Mouse (Mus musculus) adrenal gland, postnatal 4 days (tissue): ENCODE measurements around the gene Gpatch3. TPM values are rescaled to one million over a fixed set of nuclear protein-coding genes. Genes with fewer than 3 reads are reported as not detected.

Experiments
- DNase-seq, 2 experiments: peaks; one replicate each; pipeline ENCODE4 v3.0.0; 2021 to 2022; ENCODE audit warnings: low spot score in 2 of 2, mixed read lengths in 2 of 2
- long read RNA-seq, 2 experiments: library from polyadenylated mRNA; stranded (forward); transcript quantifications; one replicate each; pipeline ENCODE4 v2.0.0; 2021
- total RNA-seq, 2 experiments: library from RNA; stranded (reverse); gene quantifications; 2 replicates each; pipeline ENCODE4 v1.2.3; 2021

Gpatch3 gene
- total RNA-seq: 10 to 100 TPM; 10.4 to 14.5 TPM
- long read RNA-seq, experiment 1, transcript Gpatch3-201 (7 exons, 2,004 nt): major isoform, 6 of 18 reads
- long read RNA-seq, experiment 1, partial matches to known transcripts: 2 of 18 reads
- long read RNA-seq, experiment 1, other reads (novel, unspliced or antisense): 10 of 18 reads
- long read RNA-seq, experiment 2, transcript Gpatch3-201 (7 exons, 2,004 nt): major isoform, 17 of 29 reads
- long read RNA-seq, experiment 2, partial matches to known transcripts: 0 of 29 reads
- long read RNA-seq, experiment 2, other reads (novel, unspliced or antisense): 12 of 29 reads

DNA sequence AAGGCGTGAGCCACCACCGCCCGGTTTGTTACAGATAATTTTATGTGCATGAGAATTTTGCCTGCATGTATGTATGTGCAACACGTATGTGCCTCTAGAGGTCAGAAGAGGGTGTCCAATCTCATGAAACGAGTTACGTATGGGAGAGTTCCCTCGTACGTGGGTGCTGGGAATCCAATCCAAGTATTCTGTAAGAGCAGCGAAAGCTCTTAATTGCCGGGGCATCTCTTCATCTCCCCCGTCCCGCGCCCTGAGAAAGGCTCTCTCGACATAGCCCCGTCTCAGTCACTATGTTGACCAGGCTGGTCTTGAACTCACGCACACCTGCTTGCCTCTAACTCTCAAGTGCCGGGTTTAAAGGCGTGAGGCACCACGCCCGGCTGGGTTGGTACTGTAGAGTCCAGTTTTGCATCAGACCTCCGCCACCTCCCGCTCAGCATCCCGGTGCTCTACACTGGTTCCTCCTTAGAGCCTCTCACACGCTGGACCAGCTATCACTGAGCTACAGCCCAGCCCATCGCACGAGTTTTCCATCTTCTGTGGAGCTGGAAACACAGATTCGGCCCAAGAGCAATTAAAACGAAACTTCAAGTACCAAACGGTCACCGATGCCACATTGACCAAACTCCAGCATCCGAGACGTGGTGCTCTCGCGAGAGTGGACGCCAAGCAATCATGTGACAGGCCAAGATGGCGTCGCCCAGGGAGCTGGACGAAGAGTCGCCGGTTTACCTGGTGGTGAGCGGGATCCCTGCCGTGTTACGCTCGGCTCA, at the start of gene Gpatch3:
Gene Gpatch3, plus strand, starts transcription at position 676 of the 773 bp plus-strand sequence.
- peak; percentile 75 to 82 for DNase-seq

DNA sequence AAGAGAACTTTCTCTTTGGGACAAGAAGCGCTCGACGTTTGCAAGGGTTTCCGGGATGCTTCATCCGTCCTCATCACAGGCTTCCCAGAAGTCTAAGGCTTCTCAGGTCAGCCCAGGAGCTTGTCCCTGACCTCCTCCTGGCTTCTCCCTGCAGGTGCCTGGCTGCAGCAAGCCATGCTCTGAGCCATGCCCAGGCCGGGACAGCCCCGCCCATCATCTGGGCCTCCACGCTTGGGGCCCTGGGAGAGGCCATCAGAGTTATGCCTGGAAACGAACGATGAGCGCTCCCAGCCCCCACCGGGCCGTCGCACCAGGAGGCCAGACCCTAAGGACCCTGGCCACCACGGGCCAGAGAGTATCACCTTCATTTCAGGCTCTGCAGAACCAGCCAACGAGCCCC, 46.8 kb upstream of the Gpatch3 start:
- DNase-seq: no peak

DNA sequence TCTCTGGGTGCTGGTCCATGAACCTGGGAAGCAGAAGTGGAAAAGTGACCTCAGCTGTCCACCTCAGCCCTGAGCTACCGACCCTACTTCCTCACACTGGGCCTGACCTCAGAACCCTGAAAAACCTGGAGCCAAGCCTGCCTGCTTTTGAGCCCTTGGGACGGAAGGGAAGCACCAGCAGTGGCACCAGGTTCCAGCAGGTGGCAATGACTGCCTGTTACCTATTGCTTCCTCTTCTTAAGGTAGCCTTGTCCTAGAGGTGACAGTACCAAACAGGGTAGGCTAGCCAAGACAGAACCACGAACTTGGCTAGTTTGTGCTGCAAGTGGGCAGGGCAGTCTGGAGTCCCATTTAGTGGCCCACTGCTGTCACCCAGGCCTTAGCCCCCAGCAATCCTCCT, 41.8 kb upstream of the Gpatch3 start:
- no peak for DNase-seq

GRCm38 (mm10) chr4:133536081-133536480, 38.5 kb upstream of the Gpatch3 start:
- no peak for DNase-seq

GRCm38 (mm10) chr4:133536652-133537051, 37.9 kb upstream of the Gpatch3 start:
- no peak for DNase-seq

GRCm38 (mm10) chr4:133545272-133546231, 29.0 kb upstream of the Gpatch3 start, which contains the start of gene Nudc:
Nudc (minus strand) TSS chr4:133545996.
- DNase-seq: peak; percentile 82 to 88

DNA sequence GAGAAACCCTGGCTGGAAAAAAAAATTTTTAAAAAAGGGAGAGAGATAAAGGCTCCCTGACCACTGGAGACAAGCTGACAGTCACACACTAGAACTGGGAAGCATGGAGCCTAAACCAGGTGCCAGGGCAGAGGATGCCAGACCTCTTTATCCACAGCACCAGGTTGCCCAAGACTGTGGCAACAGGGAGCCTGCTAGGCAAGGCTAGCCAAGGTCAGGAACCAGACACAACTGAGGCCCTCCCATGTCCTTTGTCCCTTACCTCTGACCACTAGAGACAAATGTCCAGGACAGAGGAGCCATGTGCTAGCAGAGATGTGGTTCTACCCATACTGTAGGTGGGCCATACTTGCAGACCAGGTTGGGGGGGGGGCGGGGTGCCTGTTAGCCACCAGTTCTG, 22.5 kb upstream of the Gpatch3 start:
- DNase-seq: no peak

GRCm38 (mm10) chr4:133552768-133553447, 21.6 kb upstream of the Gpatch3 start, which contains the start of gene Nr0b2:
Nr0b2 (plus strand) TSS chr4:133553376.
- peak; percentile 38 to 50 for DNase-seq

- no peak for DNase-seq
These were observed 20.9 kb upstream of the Gpatch3 start for GRCm38 (mm10) chr4:133553448-133554330.

DNA sequence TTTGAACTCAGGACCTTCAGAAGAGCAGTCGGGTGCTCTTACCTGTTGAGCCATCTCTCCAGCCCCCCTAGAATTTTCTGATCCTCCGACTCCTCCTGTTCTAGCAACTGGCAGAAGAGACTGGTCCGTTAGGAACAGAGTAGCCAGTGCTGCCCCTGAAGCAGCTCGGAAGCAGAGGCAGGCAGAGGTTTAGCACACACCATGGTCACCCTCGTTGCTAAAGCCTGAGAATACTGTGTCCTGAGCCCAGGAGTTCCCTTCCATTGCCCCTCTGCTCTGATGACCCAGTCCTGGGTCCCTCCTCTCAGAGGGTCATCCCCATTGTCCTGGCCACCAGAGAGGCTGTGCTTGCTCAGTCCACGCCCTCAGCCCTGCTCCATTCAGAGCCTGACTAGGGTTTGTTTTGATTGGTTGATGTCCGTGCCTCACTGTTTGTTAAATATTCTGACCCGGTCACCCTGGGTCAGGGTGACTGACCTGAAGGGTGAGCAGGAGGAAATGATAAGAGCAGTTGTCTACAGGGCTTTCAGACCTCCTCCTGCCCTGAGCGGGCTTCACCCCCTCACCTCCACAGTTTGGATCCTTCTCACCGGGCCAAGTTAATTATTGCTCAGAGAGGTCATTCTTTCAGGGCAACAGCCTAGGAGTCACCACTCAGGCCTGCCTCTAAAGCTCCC, 17.4 kb upstream of the Gpatch3 start:
- DNase-seq: no peak

DNA sequence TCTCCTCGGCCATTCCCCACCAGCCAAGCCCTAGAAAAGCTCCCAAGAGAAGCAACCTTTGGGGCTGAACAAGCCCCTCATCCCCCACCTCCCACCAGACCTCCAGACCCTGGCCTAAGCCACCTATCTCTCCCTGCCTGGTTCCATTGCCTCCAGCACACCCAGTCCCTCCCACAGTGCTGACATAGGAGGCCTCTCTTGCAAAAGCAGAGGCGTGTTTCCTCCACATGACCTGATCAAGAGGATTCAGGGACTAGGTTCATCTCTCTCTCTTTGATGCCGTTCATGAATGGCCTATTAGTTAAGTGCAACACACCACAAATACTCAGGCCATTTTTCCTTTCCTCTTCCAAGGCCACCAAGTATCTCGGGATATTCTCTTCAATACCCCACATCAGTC, 14.7 kb upstream of the Gpatch3 start:
- no peak for DNase-seq

GRCm38 (mm10) chr4:133561622-133562021, 12.9 kb upstream of the Gpatch3 start:
- DNase-seq: no peak

- peak; percentile 40 to 61 for DNase-seq
These were observed 11.4 kb upstream of the Gpatch3 start for GRCm38 (mm10) chr4:133563123-133563571.

- no peak for DNase-seq
These were observed 7.3 kb upstream of the Gpatch3 start for GRCm38 (mm10) chr4:133567251-133567650.

DNA sequence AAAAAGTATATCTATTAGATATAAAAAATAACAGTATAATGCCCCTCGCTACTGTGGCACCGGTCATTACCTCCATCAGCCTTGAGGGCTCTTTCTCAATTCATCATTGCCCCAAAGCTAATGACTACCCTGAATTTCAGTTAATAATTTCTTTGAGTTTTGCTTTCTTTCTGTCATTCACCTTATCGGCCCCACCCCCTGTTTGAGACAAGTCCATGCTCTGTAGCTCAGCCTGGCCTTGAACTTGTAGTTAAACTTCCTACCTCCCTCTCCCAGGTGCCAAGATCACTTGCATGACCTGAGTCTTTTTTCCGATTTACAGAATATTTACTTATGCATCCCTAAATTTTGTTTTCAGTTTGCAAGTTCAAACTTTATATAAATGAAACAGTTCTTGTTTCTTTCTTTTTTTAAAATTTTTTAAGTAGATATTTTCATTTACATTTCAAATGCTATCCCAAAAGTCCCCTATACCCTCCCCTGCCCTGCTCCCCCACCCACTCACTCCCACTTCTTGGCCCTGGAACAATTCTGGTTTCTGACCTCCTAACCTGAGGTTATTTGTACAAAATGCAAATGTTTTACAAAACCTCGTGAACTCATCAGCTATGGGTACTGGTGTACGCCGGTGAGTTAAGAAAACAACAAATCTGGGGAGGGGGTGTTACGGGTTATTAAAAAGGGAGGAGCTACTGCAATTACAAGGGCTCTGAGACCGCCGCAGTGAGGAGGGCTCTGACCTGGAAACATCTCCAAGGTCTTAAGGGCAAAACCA, 5.1 kb upstream of the Gpatch3 start:
- no peak for DNase-seq

GRCm38 (mm10) chr4:133570066-133570466, 4.5 kb upstream of the Gpatch3 start:
- no peak for DNase-seq

GRCm38 (mm10) chr4:133574843-133575202, 278 bp downstream of the Gpatch3 start:
- no peak for DNase-seq

DNA sequence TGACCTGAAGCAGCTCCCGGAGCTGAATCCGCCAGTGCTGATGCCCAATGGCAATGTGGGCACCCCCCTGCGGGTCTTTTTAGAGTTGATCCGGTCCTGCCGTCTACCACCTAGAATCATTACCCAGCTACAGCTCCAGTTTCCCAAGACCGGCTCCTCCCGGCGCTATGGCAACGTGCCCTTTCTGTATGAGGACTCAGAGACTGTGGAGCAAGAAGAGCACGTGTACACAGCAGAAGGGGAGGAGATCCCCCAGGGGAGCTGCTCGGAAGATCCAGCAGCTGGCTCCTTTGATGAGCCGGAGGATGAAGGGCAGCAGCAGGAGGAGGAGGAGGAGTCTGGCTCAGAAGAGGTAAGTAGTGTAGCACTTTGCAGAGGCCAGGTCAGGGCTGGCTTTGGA, 3.4 kb downstream of the Gpatch3 start:
- no peak for DNase-seq
